Mouse (Mus musculus) spleen, adult 2 months (tissue): Measurements from ENCODE around the gene Gorasp2.

Source experiments
- CTCF ChIP-seq: fragments of 200-500 bp; IDR thresholded peaks from 2 replicates; pipeline ENCODE4 v1.5.1; 2011; ENCODE audit warnings: mild to moderate bottlenecking, inconsistent platforms; ENCODE audit not compliant: insufficient read depth, insufficient read length, insufficient replicate concordance; ENCODE audit errors: extremely low read depth
- POLR2A ChIP-seq: fragments of 200-500 bp; IDR thresholded peaks from 2 replicates; pipeline ENCODE4 v1.6.1; 2011; ENCODE audit warnings: low read depth, low read length, inconsistent platforms

DNA sequence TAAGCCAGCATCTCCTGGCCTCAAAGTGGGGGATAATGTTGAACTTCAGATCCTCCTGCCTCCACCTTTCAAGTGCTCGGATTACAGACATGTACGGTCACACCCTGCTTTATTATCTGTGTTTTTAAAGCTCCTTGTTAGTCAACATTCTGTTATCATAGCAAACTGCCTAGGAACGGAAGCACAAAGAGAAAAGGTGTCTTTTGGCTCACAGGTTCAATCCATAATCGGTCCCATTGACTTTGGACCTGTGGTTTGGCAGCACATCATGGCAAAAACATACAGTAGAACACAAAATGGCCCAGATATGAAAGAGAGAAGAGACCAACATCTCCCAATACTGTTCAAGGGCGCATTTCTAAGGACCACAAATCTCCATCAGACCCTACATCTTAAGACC is 13.1 kb upstream of the Gorasp2 start:
- TF ChIP-seq CTCF (no peak), POLR2A (no peak)
